Mouse (Mus musculus) gastrocnemius, postnatal 4 days (tissue): ENCODE measurements around the gene Lima1. TPM values are rescaled to one million over a fixed set of nuclear protein-coding genes. Genes with fewer than 3 reads are reported as not detected.
"Not testable (repeated sequence)": the region's sequence is repeated elsewhere in the genome, so short reads cannot be mapped to it uniquely, and the experiment has no call there.

Experiments
- DNase-seq, 2 experiments: peaks; one replicate each; pipeline ENCODE4 v3.0.0; 2021 to 2022; ENCODE audit warnings: low spot score in 2 of 2, mixed read lengths in 2 of 2
- total RNA-seq, 2 experiments: library from RNA; stranded (reverse); gene quantifications; 2 replicates each; pipeline ENCODE4 v1.2.3; 2021

Gene Lima1
- total RNA-seq, 2 experiments from 2014 or later, result 63.5 to 68.6 TPM

DNA sequence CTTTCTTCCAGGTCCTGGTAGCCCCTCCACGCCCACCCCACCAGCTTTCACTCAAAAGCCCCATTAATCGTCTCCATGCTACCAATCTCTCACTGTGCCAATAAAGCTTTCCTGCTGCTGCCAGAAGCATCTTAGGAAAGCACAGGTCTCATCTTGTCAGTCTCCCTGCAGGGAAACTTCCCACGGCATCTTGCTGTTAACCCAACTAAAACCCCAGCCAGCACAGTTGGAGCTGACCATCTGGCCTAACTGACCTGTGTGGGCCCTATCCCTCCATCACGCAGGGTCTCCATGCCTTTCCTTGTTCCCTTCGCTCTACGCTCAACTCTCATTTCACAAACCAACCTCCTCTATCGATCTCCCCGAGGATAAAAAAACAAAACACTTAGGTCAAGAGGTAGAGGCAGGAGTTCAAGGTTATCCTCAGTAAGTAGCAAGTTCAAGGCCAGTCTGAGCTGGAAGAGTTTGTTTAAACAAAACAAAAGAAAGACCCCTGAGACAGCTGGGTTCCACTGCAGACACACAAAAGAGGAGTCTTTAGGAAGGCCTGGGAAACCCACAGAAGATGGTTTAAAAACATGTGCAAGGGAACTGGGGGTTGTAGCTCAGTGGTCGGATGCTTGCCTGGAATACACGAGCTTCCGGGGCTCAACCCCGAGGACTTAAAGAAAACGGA lies 36.0 kb downstream of the Lima1 start:
- no peak for DNase-seq

DNA sequence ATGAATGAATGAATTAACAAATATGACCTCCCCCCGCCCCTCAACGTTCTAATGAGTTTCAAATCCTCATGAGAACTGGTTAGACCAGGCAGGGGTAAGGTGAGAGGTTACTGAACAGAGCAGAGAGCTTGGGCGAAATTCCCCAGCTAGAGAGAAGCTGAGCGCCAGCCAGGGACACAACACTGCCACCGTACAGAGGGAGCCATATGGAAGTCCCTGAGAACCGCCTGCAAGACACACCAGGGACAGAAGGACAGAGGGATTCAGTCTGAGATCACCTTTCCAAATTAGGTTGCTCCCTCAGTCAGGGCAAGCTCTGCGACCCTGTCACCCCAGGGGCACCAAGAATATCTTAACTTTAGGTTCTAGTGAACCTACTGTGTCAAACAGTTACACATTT lies 37.7 kb downstream of the Lima1 start:
- DNase-seq, result no peak

DNA sequence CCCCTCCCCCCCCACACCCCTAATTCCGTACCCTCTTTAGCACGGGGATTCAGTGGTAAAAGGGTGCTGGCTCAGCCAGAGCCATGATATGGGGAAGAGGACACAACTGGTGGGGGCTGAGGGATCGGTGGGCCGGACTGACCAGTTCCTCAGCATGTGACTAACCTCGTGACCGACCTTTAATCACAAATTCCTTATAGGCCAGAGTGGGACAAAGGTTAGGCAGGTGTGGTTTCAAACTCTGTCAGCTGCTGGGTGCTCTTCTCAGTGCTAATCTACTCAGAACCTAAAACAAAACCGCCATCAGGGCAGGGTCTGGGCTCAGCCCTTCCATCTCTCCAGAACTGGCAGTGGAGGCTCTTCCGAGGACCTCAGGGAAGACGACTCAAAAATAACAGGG lies 40.1 kb downstream of the Lima1 start:
- DNase-seq, result no peak

DNA sequence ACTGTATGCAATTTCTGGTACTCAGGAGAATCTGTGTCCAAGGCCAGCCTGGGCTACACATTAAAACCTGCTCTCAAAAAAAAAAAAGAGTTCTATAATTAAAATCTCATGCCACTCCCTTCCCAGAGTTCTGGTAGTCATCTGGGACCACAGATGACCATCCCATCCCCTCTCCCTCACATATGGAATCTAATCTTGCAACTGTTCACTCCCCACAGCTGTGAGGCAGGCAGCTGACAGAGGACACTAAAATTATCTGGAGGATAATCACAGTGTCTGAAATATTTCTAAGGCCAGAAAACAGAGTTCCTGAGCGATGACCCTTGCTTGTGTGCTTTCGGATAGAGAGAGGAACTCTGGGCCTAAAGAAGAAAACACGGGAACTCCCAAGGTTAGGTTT lies 40.6 kb downstream of the Lima1 start:
- DNase-seq, result no peak

DNA sequence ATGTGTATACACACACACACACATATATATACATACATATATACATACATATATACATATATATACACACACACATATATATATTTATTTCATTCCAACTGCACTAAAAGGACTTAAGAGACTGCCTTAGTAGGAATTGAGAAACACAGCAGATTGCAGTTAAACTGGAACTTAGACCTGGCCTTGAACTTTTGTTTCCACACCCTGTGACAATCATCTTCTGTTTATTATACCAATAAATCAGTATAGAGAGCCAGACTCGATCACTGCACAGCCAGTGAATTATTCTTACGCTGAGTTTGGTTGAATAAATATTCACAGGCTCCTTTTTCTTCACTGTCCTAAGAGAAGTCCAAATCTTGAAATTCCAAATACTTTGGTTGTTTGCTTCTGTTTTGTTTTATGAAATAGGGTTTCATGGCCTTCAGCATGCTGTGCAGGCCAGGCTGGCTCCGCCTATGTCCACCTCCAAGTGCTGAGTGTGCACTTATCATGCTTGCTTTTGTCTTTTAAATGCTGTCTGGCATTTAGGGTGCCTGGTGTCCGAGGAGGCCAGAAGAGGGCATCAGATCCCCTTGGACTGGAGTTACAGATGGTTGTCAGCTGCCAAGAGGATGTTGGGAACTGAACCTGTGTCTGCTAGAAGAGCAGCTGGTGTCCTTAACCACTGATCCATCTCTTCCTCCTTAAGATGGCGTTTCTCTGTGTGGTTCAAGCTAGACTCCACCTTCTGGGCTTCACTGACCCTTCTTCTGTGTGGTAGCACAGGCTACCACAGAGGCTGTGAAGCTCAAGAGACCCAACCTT lies 41.4 kb downstream of the Lima1 start:
- no peak for DNase-seq

DNA sequence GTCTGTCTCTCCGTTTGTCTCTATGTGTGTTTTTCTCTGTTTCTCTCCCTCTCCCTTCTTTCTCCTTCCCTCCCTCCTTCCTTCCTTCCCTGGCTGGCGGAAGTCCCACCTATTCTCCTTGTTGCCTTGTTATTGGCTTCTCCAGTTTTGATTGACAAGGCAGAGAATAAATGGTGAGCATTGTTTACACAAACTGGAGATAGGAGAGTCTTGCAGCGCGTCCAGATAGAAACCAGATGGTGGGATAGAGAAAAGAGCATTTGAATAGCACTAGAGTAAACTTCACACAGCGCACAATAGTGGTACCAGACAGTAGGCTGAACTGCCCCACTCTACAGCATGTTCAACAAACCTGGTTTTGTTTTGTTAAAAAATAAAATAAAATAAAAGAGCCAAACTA lies 43.7 kb downstream of the Lima1 start:
- no peak for DNase-seq

DNA sequence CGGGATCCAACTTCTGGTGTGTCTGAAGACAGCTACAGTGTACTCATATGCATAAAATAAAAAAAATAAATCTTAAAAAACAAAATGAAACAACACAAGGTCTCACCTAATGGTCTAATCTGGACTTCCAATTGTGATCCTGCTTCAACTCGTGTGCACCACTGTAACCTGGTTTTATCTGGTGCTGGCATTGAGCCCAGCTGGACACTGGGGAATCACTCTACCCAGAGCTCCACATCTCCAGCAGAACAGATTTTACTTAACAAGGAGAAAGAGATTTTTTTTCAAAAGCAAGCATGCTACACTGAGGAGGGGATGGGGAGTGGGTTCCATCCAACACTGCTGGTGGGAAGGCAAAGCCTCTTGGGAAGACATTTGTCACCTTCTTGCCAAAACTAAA lies 47.2 kb downstream of the Lima1 start:
- no peak for DNase-seq

DNA sequence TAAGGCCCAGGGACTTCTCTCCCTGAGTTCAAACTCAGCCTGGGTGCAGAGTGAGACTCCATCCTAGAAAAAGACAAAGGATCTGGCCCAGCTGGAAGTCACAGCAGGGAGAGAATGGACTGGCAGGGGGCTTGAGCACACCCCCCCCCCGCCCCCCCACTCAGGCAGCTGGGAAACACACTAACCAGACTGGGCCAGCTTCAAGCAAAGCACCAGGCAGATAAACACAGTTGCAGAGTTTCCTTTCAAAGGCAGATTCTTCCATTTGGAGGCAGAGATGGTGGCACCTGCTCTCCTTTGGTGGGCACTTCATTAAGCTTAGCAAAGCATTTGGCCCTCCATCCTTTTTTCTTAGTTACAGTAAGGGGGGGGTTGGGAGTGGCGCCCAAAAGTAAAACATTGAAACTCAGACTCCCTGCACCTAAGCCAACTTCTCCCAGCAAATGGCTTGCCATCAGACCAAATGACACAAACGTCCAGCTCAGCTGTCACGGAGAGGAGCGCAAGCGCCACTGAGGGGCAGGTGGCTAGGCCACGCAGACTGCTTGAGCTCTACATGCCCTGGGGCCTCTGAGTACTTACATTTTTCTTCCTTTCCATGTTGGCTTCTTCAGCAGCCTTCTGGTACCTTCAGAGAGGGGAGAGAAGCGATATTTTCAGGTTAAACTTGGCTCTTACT lies 48.9 kb downstream of the Lima1 start:
- no peak for DNase-seq

DNA sequence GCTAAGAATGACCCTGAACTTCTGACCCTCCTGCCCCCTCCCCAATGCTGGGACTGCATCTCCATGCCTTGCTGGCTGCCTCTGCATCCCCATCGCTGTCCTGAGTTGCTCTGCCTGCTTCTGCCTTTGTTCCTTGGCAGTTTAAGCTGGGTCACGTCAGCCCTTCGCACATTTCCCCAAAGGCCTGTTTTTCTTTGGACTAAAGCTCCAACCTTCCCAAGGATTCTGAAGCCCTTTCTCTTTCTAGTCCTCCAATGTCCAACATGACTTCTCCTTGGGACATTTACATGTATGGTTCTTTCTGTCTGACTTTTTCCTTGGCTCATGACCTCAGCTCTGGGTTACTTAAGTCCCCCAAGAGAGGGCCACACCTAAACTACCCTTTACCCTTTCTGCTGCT lies 50.0 kb downstream of the Lima1 start:
- no peak for DNase-seq

DNA sequence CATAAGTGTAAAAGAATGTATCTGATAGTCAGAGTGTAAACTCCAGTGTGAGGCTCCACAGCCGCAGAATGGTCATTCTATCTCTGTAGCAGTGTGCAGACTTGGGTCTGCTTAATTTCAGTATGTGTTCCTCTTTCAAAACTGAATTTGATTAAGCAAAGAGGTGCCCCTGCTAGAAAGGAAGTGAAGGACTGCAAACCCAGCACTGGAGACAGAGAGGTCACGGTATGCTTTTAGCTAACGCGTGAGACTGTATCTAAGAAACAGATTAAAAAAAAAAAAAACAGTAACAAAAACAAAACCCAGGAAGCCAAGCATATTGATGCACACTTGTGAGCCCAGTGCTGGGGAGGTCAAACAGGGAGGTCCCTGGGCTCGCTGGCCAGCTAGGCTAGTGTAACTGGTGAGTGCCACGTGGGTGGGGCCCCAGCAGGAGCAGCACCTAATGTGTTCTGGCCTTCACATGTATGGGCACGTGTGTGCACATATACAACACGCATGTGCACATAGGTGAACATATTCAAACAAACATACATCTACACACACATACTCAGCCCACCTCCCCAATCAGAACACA lies 51.8 kb downstream of the Lima1 start:
- no peak for DNase-seq

DNA sequence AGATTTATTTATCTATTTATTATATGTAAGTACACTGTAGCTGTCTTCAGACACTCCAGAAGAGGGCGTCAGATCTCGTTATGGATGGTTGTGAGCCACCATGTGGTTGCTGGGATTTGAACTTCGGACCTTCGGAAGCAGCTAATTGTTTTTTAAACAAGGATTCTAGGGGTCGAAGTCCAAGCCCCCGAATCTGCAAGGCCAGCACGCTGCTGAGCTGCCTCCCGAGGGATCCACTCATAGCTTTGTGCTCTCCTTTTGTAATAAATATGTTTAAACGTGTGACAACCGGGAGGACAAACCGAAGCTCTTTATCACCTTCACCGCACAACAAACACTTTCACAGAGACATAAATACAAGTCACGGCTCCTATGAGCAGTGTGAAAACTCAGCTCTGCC lies 52.8 kb downstream of the Lima1 start:
- not testable (repeated sequence) for DNase-seq

DNA sequence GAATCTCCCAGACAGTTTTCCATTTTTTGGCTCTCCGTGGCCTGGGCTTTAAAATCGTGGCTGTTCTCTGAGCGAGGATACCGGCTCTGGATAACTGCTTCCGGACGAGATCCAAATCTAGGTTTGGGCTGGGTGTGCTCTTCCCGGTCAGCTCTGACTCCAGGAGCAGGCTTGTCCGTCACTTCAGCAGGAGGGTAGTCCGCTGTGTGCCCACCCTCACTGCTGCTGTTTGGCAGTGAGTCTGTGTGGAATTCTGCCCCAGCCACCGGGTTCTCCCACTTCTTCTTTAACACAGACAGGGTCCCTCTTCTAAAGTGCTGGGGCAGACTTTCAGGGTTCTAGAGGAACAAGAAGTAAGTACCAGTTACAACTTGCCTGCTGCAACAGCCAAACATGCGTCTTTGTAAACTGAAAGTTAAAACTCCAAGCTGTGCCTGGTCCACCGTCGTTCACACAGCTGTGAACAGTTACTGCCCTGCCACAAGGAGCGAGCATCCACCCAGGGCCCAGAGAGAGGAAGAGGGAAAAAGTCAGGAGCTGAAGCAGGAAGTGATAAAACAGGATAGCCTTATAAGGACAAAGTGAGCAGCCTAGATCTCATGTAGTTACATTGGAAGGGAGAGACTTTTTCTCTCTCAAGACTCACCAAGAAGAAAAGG lies 55.5 kb downstream of the Lima1 start:
- peak in 1 of 2 experiments; percentile 56 for DNase-seq

DNA sequence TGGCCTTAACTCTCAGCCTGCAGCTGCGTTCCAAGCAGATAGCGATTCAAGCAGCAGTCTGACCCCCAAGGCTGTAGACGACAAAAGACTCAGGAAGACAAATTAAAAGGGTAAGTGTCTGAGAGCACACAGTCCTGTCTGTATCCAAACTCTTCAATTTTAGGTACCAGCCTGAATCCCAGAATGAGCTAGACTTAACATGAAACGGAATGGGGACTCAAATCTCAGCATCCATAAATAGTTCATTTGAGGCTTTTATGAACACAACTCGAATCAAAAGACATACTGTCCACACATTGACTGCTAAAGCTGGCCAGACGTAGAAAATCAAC lies 56.2 kb downstream of the Lima1 start:
- DNase-seq, result no peak

DNA sequence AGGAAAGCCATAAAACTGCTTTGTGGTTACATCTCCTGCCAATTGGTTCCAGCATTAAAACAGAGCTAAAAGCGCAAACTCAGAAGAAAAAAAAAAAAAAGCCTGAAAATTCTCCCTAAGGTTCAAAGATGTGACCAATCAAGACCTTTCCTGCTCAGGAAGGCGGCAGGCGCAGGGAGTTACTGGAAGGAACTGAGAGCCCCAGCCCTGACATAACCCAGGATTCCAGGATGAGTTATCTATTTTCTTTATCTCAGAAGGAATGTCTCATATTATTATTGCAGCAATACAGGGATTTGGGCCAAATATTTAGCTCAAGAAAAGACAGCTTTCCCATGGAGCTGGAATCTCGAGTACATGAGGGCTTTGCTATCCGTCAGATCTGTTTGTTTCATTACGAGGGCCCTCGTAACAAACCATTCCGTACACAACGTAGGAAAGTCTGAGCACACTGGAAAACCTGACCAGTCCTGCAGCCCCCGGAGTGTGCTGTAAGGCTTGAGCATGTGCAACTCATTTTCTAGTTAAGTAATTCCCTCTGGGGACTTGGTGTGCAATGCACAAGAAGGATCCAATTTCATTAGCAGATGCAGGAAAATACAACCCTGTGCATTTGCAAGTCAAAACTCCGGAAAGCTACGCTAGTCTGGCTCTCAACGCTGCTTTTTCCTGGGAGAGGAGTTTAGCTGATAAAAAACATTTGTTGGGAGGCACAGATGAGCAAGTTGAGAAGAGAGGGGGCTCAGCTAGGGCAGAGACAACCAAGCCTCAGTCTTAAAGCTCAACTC lies 56.7 kb downstream of the Lima1 start:
- peak in 1 of 2 experiments; percentile 44 for DNase-seq

DNA sequence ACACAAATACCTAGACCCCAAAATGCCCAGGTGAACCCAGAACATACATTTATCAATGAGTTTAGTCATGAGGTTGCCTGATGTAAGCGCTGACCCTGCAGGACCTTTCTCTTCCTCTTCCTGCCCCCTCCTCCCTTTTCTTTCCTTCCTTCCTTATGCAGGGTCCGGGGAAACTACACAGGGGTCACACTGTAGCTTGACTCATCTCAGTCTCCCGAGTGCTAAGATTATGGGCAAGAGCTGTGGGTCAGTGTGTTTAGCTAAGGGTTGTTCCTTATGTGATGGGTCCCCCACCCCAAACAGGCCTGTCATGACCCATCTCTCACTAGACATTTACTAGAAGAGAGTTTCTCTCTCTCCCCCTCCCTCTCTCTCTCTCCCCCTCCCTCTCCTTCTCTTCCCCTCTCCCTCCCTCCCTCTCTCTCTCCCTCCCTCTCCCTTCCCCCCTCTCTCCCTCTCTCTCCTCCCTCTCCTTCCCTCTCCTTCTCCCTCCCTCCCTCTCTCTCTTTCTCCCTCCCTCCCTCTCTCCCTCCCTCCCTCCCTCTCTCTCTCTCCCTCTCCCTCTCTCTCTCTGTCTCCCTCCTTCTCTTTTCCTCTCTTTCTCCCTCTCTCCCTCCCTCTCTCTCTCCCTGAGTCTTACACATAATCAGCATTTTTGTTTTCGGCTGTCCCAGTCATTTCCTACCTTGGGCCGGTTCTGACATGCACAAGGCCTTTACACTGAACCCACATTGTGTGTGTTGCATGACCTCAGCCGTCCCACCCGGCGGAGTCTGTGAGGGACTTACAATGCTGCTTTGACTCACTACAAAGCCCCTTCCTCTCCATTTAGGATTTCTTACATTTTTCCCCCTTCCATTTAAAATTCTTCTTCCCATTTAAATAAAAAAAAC lies 57.7 kb downstream of the Lima1 start:
- DNase-seq, result no peak

DNA sequence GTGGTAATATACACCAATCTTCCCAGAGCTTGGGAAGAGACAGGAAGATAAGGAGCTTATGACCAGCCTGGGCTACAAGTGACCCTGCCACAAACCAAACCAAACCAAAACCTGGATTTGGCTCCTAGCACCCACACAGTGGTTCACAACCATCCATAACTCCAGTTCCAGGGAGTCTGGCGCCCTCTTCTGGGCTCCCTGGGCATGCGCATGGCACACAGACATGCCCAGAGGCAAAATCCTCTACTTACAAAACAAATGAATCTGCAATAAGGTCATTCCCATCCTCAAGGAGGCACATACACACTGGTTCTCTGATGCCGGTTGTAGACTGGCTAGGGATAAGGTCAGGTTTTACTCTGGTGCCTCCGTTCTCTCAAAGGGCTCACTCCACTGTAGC lies 59.3 kb downstream of the Lima1 start:
- no peak for DNase-seq

DNA sequence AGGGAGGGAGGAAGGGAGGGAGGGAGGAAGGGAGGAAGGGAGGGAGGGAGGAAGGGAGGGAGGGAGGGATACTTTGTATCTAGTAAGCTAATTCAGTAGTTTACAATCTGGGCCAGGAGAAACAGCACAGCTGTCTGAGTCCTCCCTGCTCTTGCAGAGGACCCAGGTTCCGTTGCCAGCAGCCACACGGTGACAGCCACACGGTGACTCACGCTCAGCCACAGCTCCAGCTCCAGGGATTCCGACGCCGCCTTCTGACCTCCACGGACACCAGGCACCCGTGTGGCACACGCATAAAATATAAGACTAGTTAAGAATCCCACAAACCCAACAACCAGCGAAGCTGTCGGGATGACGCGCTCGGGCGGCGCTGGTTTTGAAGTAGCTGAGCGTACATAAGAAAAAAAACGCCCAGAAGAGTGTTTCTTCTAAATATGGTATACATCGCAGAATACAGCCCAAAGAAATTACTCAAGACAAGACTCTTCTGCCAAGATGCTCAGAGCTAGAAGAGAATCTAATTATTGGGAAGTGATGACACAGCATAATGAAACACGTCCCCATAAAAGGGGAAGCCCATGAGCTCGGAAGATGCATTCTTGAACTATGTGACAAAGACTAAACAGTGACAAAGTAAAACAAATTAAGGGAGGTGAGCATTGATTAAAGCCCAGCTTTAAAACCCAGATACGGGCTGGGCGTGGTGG lies 60.5 kb downstream of the Lima1 start:
- no peak for DNase-seq

DNA sequence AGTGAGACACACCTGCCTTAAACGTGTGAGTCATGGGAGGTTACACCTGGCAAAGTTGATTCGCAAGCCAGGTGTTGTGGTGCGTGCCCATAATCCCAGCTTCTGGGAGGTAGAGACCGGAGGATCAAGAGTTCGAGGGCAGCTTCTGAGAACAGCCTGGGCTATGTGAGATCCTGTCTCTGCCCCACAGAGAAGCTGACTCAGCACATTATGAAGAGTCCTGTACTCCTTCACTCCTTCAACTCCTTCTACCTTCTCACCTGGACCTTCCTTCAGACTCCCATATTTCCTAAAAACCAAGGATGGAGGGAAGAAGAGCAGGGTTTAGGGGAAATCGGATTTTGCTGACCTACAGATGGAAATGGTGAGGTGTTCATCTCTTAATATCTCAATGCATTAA lies 61.6 kb downstream of the Lima1 start:
- DNase-seq, result no peak

DNA sequence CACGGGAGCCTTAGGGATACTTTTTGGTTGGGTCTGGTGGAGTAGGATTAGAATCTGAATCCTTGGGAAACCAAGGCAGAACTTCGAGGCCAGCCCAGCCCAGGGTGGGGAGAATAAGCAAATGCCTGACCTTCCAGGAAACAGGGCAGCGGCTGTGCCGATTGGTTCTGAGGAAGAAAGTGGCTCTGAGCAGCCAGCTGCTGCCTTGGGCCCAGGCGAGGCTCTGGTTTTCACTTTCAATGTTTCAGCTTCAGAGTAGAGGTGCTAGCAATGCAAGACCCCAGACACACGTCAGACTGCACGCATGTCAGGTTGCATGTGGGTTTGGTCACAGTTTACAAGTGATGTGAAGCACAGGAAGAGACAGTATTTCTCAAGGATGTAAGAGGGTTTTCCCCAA lies 63.2 kb downstream of the Lima1 start:
- DNase-seq, result no peak
